Mouse (Mus musculus): Measurements from ENCODE around the gene Pdzd2. TPM values are rescaled to one million over a fixed set of nuclear protein-coding genes. Genes with fewer than 3 reads are reported as not detected.

Gene Pdzd2
- polyA plus RNA-seq, 1 experiment = 1.3 TPM

DNA sequence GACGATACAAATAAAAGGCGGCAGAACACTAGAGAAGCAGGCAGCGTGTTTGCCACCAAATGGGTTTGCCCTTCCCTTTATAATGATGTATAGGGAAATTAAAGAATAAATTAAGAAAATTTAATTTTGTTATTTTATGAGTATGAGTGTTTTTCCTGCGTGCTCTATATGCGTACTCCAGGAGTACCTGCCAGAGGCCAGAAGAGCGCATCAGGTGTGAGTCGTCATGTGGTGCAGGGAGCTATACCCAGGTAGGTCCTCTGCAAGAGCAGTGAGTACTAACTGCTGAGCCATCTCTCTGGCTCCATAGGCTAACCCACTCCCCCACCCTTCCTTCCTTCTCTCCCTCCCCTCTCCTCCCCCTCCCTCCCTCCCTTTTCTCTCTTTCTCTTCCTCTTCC, 388.3 kb downstream of the Pdzd2 start:
- no peak for DNase-seq (ENCODE audit: low read depth, low spot score)
- WGBS = 98% methylated on average over 7 of the region's 7 CpGs

DNA sequence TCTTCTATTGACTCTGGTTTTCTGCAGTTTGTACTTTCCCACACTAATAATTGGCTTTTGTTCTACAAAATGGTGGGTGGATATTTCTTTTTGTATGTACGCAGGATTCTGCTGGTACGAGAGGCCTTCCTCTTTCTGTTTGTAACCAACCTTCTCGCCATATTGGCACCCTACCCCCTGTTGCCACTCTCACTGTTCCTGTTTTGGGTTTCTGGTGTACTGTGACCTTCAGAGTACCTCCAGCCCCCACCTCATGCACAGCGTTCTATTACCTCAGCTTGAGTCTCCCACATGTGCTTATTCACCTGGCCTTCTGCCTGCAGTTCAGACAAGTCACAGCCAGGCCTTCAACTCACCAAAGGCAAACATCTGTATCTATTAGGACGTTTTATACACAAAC, 389.9 kb downstream of the Pdzd2 start:
- 81% methylated on average over 5 of the region's 5 CpGs for WGBS
- DNase-seq (ENCODE audit: low read depth, low spot score) = no peak

DNA sequence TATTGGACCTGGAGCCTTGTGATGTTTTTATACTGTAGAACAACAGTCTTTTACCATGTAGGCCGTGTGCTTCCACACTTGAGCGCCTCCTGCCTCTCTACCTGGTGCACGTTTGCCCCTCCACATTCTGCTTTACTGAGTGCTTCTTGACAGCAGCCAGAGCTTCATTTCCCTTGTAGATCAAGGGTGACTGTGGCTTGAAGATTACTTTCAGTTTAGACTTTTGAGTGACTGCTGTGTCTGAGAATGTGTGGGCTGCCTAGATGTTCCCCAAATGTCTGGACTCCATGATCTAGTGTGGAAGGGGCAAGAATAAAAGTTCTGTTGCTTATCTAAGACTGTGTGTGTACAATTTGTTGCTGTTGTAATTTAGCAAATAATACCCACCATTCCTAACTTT, 390.8 kb downstream of the Pdzd2 start:
- 81% methylated on average over 3 of the region's 3 CpGs for WGBS
- DNase-seq (ENCODE audit: low read depth, low spot score) = no peak

DNA sequence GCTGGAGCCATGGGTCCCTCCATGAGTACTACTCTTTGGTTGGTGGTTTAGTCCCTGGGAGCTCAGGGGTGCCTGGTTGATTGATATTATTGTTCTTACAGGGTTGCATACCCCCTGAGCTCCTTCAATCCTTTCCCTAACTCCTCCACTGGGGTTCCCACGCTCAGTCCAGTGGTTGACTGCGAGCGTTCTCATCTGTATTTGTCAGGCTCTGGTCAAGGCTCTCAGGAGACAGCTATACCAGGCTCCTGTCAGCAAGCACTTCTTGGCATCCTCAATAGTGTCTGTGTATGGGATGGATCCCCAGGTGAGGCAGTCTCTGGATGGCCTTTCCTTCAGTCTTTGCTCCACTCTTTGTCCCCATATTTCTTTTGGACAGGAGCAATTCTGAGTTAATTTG, 392.8 kb downstream of the Pdzd2 start:
- WGBS = 97% methylated on average over 3 of the region's 3 CpGs
- no peak for DNase-seq (ENCODE audit: low read depth, low spot score)

DNA sequence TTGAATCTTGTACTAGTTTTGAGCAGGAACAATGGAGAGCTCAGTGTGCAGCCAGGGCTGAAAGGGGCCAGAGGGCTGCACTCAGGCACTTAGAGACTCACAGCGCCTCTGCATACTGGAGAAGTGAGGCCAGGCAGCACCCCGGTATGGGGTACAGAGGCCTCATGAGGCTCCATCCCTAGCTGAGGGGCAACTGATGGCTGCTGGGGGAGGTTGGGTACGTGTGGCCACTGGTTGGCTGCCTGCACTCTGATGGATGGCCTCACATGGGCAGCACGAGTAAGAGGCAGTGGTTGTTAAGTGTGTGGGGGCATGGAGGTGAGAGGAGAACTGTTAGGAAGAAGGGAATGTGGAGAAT, 398.3 kb downstream of the Pdzd2 start:
- no peak for DNase-seq (ENCODE audit: low read depth, low spot score)
- WGBS = 81% methylated on average over 4 of the region's 4 CpGs

DNA sequence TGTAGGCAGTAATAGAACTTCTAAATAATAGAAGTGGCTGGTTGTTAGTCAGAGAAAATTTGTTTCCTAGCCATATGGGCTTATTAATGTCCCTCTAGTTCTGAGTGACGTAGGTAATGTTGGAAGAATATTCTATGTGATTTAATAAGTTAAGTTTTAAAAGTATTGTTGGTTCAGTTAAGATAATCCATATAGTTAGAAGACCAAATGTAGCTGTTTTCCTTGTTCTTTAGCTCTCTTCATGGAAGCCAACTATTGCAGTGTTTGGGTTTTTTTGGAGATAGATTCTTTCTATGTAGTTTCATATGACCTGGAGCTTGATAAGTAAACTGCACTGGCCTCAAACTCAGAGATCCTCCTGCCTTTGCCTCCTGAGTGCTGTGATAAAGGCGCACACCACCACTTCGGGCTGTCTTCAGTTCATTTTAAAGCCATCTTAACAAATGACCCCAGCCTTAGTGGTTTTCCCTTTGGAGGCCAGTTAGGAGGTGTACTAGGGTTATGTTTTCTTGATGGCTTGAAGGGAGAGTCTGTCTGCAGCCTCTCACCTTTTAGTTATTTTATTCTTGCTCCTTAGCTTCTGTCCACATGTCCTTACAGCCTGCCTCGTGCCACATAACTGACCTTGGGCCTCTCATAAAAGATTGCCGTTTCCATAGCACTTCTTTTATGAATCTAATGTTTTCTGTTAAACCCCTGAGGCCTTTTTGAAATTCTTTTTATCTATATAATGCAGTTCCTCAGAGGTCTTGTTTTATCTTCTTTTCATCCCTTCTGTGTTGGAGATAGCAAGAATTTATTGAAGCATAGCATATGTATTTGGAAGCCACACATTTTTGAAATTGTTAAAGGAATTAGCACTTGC, 399.0 kb downstream of the Pdzd2 start:
- WGBS = 61% methylated on average over 5 of the region's 5 CpGs

DNA sequence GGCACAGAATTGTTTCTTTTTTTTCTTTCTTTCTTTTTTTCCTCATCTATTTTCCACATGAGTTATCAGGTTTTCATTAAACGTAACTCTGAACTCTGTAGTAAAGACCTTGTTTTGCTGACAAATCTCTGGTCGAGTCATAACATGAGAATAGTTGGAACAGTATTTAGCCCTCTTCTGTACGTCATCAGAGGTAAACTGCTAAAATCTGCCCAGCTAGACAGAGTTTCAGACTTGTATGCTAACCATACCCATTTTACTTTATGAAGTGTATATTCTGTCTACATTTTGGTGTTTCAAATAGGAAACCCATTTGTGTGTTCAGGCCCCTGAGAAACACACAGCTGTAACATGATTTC, 402.0 kb downstream of the Pdzd2 start:
- DNase-seq (ENCODE audit: low read depth, low spot score) = no peak
- WGBS = 65% methylated on average over 3 of the region's 3 CpGs

More for the DNA sequence above, 399.0 kb downstream of the Pdzd2 start:
- no peak for DNase-seq (ENCODE audit: low read depth, low spot score)

DNA sequence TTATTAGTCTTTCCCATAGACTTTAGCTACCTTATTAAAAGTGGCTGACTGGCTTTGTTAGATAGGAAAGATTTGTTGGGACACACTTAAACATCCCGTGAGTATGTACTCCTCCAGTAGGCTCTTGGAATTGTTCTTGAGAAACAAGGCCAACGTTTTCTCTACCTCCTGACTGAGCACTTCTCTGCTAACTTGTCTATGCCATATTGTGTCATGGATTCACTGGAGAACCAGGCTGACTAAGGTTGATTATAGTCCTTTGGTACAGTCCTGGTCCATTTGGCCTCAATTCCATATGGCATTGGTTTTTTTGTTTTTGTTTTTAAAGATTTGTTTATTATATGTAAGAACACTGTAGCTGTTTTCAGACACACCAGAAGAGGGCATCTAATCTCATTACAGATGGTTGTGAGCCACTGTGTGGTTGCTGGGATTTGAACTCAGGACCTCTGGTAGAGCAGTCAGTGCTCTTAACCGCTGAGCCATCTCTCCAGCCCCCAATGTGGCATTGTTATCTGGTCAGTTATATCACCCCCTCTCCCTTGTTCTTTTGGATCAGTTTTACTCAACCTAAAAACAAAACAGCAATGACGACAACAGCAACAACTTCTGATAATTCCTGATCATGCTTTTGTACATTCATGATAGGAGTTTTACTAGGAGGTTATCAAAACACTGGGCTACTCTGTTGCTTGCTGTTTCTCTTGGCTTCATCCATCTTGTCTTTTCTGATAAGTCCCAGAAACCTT, 402.5 kb downstream of the Pdzd2 start:
- 77% methylated on average over 4 of the region's 4 CpGs for WGBS

DNA sequence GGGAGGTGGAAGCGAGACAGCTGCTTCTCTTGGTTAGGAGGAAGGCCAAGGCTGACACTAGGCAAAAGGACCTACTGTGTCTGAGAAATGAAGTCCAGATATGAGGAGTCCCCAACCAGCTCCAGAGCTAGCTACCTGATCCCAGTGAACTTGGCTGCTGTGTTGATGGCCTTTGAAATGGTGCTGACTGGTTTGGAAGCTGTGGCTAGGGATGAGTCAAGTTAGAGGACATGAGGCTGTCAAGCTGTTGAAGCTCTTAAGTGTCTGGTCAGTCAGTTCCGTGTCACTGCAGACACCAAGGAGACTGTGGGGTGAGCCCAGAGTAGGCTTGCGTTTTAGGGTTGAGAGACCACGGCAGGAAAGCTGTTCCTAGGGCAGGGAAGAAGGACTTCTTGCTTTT, 405.3 kb downstream of the Pdzd2 start:
- 82% methylated on average over 4 of the region's 4 CpGs for WGBS
- no peak for DNase-seq (ENCODE audit: low read depth, low spot score)

More for the DNA sequence above, 402.5 kb downstream of the Pdzd2 start:
- no peak for DNase-seq (ENCODE audit: low read depth, low spot score)

DNA sequence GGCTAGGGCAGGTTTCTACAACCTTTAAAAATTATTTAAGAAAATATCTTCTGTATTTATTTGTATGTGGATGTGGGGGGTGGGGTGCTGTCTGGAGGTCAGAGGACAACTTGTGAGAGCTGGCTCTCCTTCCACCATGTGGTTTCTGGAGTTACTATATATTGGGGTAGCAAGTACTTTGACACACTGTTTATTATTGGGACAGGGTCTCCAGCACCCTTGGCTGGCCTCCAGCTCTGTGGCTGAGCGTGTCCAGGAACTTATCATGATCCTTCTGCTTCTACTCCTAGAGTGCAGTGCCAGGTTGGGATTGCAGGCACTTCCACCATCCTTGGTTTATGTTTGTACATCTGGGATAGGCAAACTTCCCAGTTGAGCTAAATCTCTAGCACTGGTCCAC, 408.4 kb downstream of the Pdzd2 start:
- DNase-seq (ENCODE audit: low read depth, low spot score) = no peak
- 29% methylated on average over 1 of the region's 1 CpGs for WGBS

DNA sequence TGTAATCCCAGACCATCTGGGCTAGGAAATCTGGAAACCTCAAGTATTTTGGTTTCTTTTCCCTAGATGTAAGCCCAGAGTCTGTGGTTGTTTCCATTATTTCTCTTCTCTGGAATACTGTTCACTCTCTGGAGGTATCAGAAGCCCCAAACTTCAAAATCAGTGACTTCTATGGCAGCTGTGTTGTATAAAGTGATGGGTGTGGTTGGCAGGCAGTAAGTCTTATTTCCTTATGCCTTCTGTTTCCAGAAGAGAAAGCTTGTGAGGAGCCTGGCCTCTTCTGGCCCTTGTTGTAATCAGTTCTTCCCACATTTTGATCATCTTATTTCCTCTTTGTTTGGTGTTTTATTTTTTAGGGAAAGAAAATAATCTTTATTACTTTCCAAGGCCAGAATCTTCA, 408.8 kb downstream of the Pdzd2 start:
- no peak for DNase-seq (ENCODE audit: low read depth, low spot score)

DNA sequence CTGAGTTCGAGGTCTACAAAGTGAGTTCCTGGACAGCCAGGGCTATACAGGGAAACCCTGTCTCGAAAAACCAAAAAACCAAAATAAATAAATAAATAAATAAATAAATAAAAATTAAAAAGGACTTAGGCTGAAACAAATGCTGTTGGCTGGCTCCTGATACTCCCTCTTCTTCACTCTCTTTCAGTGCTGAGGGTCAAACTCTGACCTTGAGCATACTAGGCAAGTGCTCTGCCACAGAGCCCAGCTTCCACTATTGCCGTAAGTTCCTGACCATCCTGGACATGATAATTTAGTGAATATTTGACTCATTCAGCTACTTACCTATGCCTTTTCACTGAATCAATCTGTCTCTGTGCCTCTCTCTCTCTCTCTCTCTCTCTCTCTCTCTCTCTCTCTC, 409.3 kb downstream of the Pdzd2 start:
- WGBS = 59% methylated on average over 3 of the region's 3 CpGs
- no peak for DNase-seq (ENCODE audit: low read depth, low spot score)

DNA sequence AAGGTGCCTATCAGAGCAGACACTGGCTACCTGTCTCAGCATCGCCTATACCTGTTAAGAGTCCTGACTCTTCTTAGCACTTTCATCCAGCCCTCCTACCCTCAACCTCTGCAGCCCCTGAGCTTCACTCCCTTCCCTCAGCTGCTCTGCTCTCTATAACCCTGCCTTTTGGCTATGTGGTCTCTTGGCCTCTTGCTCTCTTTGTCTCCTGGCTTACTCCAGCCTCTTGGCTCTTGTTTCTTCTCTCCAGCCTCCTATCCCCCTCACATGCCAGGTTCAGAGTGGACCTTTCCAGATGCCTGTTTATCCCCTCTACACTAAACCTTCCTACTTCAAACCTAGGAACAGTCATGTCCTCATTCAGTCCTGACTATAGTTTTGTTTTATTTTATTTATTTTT, 415.4 kb downstream of the Pdzd2 start:
- DNase-seq (ENCODE audit: low read depth, low spot score) = no peak
- 81% methylated on average over 1 of the region's 1 CpGs for WGBS

DNA sequence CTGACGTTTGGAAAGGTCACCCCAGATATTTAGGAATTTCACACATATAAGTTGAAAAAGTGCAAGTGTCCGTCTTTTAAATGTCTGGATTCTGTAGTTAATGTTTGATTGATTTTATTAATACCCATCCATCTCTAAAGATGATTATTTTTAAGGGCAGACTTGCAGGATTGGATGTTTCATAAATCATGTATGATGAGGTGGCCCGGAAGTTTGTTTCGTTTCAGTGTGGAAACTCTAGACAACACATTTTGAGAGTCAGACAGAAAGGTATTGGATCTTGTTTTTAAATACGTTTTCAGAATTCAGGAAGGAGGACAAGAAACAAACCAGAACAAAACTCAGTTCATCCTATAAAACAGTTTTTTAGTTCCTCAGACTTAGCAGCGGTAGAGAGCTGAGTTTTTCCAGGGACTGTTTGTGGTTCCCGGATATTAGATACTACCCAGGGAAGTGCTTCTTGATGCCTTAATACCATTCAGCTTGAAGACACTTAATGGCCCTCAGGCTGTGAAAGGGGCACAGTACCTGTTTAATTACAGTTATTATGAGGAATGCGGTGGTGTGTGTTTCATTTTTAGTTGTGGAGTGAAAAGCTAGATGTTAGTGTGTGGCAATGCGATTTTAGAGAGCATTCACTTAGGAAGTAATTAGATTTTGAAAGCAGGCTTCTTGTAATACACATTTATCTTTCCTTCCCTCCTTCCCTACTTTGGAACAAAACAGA, 416.9 kb downstream of the Pdzd2 start:
- no peak for DNase-seq (ENCODE audit: low read depth, low spot score)
- 4% methylated on average over 9 of the region's 9 CpGs for WGBS

DNA sequence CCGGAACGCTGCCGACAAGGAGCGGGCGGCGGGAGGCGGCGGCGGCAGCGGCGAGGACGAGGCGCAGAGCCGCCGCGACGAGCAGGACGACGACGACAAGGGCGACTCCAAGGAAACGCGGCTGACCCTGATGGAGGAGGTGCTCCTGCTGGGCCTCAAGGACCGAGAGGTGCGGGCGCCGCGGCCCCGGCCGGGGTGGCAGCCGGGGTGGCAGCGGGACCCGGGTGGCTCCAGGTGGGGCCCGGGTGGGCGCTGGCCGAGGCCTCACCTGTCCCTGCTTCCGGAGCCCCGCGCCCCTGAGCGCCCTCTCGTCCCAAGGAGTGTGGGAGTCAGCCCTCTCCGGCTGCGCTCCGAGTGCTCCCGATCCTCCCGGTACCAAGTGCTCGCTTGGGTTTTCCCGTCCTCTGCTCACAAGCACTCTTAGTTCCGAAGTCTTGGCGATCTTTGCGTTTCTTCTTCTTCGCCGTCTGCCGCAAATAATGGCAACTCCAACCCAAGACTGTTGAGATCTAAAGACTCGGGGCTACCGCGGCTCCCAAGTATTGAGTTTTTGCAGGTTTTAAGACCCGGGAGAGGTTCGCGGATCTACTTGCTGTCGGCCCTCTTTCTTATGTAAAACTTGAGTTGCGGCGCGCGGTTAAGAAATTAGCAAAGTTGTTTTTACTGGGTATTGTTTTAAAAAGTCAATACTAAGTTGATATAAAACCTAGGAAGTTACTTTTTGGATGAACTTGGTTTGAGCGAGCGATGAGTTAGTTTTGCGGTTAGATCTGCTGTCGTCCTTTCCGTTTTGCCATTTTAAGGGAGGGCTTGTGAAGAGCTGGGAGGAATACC, 417.7 kb downstream of the Pdzd2 start, which contains the start of gene 1810049J17Rik:
Gene 1810049J17Rik, minus strand, starts transcription at position 112 of the 834 bp plus-strand sequence.
- under 1% methylated on average over 70 of the region's 70 CpGs for WGBS
- DNase-seq (ENCODE audit: low read depth, low spot score) = no peak

DNA sequence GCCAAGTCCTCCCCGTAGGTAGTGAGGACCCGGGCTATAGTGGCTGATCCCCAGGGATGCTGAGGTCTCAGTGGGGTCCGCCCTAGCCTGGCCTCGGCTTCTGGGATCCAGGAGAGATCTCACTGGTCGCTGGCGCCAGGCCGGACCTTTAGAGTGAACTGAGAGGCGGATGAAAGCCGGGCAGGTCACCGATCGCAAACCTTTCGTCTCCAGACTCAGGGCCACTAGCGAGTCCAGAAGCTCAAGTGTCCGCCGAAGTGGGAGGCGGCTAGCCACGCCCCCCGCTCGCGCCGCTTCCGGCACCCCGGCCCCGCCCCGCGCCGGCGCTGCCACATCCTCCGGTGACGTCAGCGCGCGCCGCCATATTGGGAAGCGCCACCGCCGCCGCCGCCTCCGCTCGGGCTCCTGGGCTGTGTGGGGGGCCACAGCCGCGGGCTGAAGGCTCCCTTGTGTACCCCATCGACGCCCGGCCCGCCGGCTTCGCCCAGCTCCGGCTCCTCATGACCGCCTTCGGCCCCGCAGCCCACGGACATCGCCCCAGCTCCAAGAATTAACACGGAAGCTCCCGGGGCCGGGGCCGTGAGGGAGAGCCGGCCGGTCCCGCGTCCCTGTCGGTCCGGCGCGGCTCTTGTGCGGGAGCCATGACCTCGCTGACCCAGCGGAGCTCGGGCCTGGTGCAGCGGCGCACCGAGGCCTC, 418.5 kb downstream of the Pdzd2 start, which contains the start of gene Golph3:
Gene Golph3, plus strand, starts transcription at position 360 of the 697 bp plus-strand sequence.
- DNase-seq (ENCODE audit: low read depth, low spot score) = peak; percentile 51
- WGBS = under 1% methylated on average over 74 of the region's 74 CpGs

DNA sequence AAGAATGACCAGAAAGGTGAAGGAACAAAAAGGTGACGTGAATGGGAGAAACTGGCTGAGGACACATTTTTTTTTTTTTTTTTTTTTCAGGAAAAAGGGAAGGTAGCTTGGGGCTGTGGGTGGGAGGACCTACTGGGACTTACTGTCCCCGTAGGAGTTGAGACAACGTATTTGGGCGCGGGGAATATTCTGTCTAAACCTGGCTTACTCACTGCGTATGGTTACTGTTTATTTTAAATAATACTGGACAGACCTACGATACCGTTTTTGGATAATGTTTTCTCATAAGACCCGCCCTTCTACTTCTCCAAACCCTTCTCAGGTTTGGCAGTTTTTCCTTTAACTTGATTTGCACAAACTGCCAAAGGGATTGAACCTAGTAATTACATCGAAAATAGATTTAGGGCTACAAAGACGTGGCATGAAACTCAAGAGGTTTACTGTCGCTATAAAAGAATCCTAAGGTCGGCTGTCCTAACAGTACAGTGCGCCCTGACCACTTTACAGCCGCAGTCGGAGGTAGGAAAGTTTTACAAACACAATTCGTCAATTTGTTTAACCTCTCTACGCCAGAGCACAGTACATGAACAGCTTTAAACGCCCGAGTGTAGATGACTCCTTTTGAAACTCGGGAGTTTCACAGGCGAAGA, 419.2 kb downstream of the Pdzd2 start:
- DNase-seq (ENCODE audit: low read depth, low spot score) = peak; percentile 46
- 1% methylated on average over 22 of the region's 22 CpGs for WGBS

DNA sequence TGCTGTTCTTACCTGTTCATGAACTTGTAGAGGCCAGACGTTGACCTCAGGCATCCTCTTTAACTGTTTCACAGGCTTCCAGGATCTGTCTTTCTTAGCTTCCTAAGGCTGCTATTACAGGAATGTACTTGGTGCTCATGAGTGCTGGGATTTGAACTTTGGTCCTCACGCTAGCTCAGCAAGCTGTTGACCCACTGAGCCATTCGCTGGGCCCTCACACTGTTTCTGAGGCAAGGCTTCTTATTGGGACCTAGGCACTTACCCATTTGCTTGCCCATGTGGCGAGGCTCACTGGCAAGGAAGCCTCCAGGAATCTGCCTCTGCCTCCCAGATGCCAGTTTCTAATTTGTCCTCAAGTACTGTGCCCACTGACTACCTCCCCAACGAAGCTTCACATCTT, 419.8 kb downstream of the Pdzd2 start:
- no peak for DNase-seq (ENCODE audit: low read depth, low spot score)
- 48% methylated on average over 5 of the region's 5 CpGs for WGBS
